Mouse (Mus musculus) heart, embryonic 12.5 days (tissue): ENCODE results near the gene Fbln2. TPM values are rescaled to one million over a fixed set of nuclear protein-coding genes. Genes with fewer than 3 reads are reported as not detected.
"Not testable (repeated sequence)": the region's sequence is repeated elsewhere in the genome, so short reads cannot be mapped to it uniquely, and the experiment has no call there.

Source experiments
- ATAC-seq: fragments of 200-750 bp; cut with Nextera tagmentation; 2 replicates; pipeline ENCODE4 v1.8.0; 2017; ENCODE audit warnings: moderate TSS enrichment, moderate library complexity; ENCODE audit not compliant: insufficient number of reproducible peaks, low FRiP score
- H3K27ac ChIP-seq: fragments of 300-500 bp; sonication (generic); 2 replicates; pipeline ENCODE4 v1.5.1; 2016; ENCODE audit warnings: mild to moderate bottlenecking, moderate library complexity; ENCODE audit not compliant: poor library complexity, severe bottlenecking
- H3K27me3 ChIP-seq: fragments of 300-500 bp; sonication (generic); replicated peaks from 2 replicates; pipeline ENCODE4 v1.6.1; 2016; ENCODE audit warnings: mild to moderate bottlenecking, moderate library complexity
- H3K36me3 ChIP-seq: fragments of 300-500 bp; sonication (generic); 2 replicates; pipeline ENCODE4 v1.6.1; 2016; ENCODE audit warnings: mild to moderate bottlenecking, moderate library complexity
- H3K4me1 ChIP-seq: fragments of 300-500 bp; sonication (generic); replicated peaks from 2 replicates; pipeline ENCODE4 v1.6.1; 2016; ENCODE audit warnings: mild to moderate bottlenecking
- H3K4me2 ChIP-seq: fragments of 300-500 bp; sonication (generic); 2 replicates; pipeline ENCODE4 v1.6.1; 2016; ENCODE audit warnings: mild to moderate bottlenecking, moderate library complexity
- H3K4me3 ChIP-seq: fragments of 300-500 bp; sonication (generic); 2 replicates; pipeline ENCODE4 v1.5.1; 2016; ENCODE audit warnings: mild to moderate bottlenecking
- H3K9ac ChIP-seq: fragments of 300-500 bp; sonication (generic); 2 replicates; pipeline ENCODE4 v1.6.1; 2016; ENCODE audit warnings: mild to moderate bottlenecking, moderate library complexity
- H3K9me3 ChIP-seq: fragments of 300-500 bp; sonication (generic); replicated peaks from 2 replicates; pipeline ENCODE4 v1.6.1; 2016; ENCODE audit warnings: mild to moderate bottlenecking, moderate library complexity
- WGBS: fragments of 180-500 bp; shearing (Covaris S2); methylation state at CpG from one replicate; pipeline ENCODE4 v1.1.7; 2016; 5-methylcytosine and 5-hydroxymethylcytosine counted together
- polyA plus RNA-seq: library from polyadenylated mRNA; unstranded; fragments of >200 nt; fragmentation: Nextera tagmentation; extraction: Ambion mirVana; gene quantifications from 2 replicates; pipeline ENCODE4 v1.2.1, GENCODE M21; 2016

Gene Fbln2
- 210 and 213 TPM in 2 replicates for polyA plus RNA-seq

- Histone ChIP-seq H3K4me2 (peak within 1 kb of the TSS; percentile 82), H3K9ac (peak within 1 kb of the TSS; percentile 78), H3K4me1 (peaks cover 79% of the 10 kb centered on the region), H3K4me3 (peak within 1 kb of the TSS; percentile 58), H3K27ac (peak within 1 kb of the TSS; percentile 92), H3K27me3 (peaks cover 19% of the 10 kb centered on the region)
- not testable (repeated sequence) for H3K9me3 ChIP-seq, H3K36me3 ChIP-seq, ATAC-seq
Observed at GRCm38 (mm10) chr6:91212155-91212554, at the start of gene Fbln2. Fbln2 (plus strand) TSS chr6:91212455.

GRCm38 (mm10) chr6:91163195-91163911 lies 48.9 kb upstream of the Fbln2 start:
- Histone ChIP-seq H3K4me2 (no peak overlapping the region), H3K36me3 (0 out of 2 replicates have a peak, but pooled peaks cover 6% of the 10 kb centered on the region), H3K9me3 (no peaks in the 10 kb centered on the region), H3K4me1 (peaks cover 41% of the 10 kb centered on the region), H3K4me3 (no peak overlapping the region), H3K27me3 (0 out of 2 replicates have a peak, but pooled peaks cover 23% of the 10 kb centered on the region), H3K9ac (no peak overlapping the region), H3K27ac (peak overlapping the region; percentile 41; the same call in 1 of the 2 replicates)
- peak; percentile 92 for ATAC-seq
- 40% methylated on average over 5 of the region's 5 CpGs for WGBS

GRCm38 (mm10) chr6:91164584-91164983 lies 47.7 kb upstream of the Fbln2 start:
- peaks cover 10% of the 10 kb centered on the region; the same call in 1 of the 2 replicates for H3K36me3 ChIP-seq
- H3K4me2 ChIP-seq: no peak overlapping the region
- 75% methylated on average over 2 of the region's 2 CpGs for WGBS
- no peak overlapping the region for H3K9ac ChIP-seq
- no peak overlapping the region for H3K4me3 ChIP-seq
- peaks cover 28% of the 10 kb centered on the region; the same call in 1 of the 2 replicates for H3K27me3 ChIP-seq
- H3K4me1 ChIP-seq: peaks cover 30% of the 10 kb centered on the region
- no peak for ATAC-seq
- H3K27ac ChIP-seq: no peak overlapping the region
- no peaks in the 10 kb centered on the region for H3K9me3 ChIP-seq

GRCm38 (mm10) chr6:91165210-91165609 lies 47.0 kb upstream of the Fbln2 start:
- H3K4me1 ChIP-seq: peaks cover 25% of the 10 kb centered on the region
- no peaks in the 10 kb centered on the region for H3K9me3 ChIP-seq
- no peak for ATAC-seq
- peaks cover 28% of the 10 kb centered on the region; the same call in 1 of the 2 replicates for H3K27me3 ChIP-seq
- WGBS: 38% methylated on average over 3 of the region's 3 CpGs
- H3K4me3 ChIP-seq: no peak overlapping the region
- no peak overlapping the region for H3K4me2 ChIP-seq
- H3K36me3 ChIP-seq: peaks cover 10% of the 10 kb centered on the region; the same call in 1 of the 2 replicates
- no peak overlapping the region for H3K9ac ChIP-seq
- no peak overlapping the region for H3K27ac ChIP-seq

- Histone ChIP-seq H3K4me2 (no peak overlapping the region), H3K4me3 (no peak overlapping the region), H3K4me1 (peaks cover 10% of the 10 kb centered on the region), H3K27ac (no peak overlapping the region), H3K9ac (no peak overlapping the region), H3K36me3 (peaks cover 10% of the 10 kb centered on the region; the same call in 1 of the 2 replicates), H3K9me3 (no peaks in the 10 kb centered on the region), H3K27me3 (peaks cover 19% of the 10 kb centered on the region; the same call in 1 of the 2 replicates)
- 40% methylated on average over 3 of the region's 3 CpGs for WGBS
- ATAC-seq: no peak
Observed at GRCm38 (mm10) chr6:91167828-91168227, 44.4 kb upstream of the Fbln2 start.

- Histone ChIP-seq H3K4me3 (no peak overlapping the region), H3K27me3 (peaks cover 19% of the 10 kb centered on the region; the same call in 1 of the 2 replicates), H3K4me1 (peaks cover 3% of the 10 kb centered on the region), H3K27ac (no peak overlapping the region), H3K9me3 (no peaks in the 10 kb centered on the region), H3K4me2 (no peak overlapping the region), H3K36me3 (peaks cover 10% of the 10 kb centered on the region; the same call in 1 of the 2 replicates), H3K9ac (no peak overlapping the region)
- WGBS: 91% methylated on average over 8 of the region's 8 CpGs
- no peak for ATAC-seq
Observed at GRCm38 (mm10) chr6:91169129-91169528, 43.1 kb upstream of the Fbln2 start.

GRCm38 (mm10) chr6:91171396-91171895 lies 40.8 kb upstream of the Fbln2 start:
- Histone ChIP-seq H3K4me2 (no peak overlapping the region), H3K4me1 (peaks cover 6% of the 10 kb centered on the region), H3K27ac (no peak overlapping the region), H3K9me3 (no peaks in the 10 kb centered on the region), H3K4me3 (no peak overlapping the region), H3K9ac (no peak overlapping the region), H3K36me3 (peaks cover 10% of the 10 kb centered on the region; the same call in 1 of the 2 replicates), H3K27me3 (peaks cover 14% of the 10 kb centered on the region; the same call in 1 of the 2 replicates)
- WGBS: 69% methylated on average over 3 of the region's 3 CpGs
- no peak for ATAC-seq

- ATAC-seq: no peak
- Histone ChIP-seq H3K27me3 (peaks cover 10% of the 10 kb centered on the region; the same call in 1 of the 2 replicates), H3K9ac (no peak overlapping the region), H3K4me3 (no peak overlapping the region), H3K36me3 (peaks cover 4% of the 10 kb centered on the region; the same call in 1 of the 2 replicates), H3K4me1 (peaks cover 6% of the 10 kb centered on the region), H3K4me2 (no peak overlapping the region), H3K9me3 (no peaks in the 10 kb centered on the region), H3K27ac (no peak overlapping the region)
- 67% methylated on average over 2 of the region's 2 CpGs for WGBS
Observed at GRCm38 (mm10) chr6:91172381-91172780, 39.9 kb upstream of the Fbln2 start.

GRCm38 (mm10) chr6:91173221-91173880 lies 38.9 kb upstream of the Fbln2 start:
- Histone ChIP-seq H3K9me3 (no peaks in the 10 kb centered on the region), H3K27me3 (peaks cover 5% of the 10 kb centered on the region; the same call in 1 of the 2 replicates), H3K4me3 (no peak overlapping the region), H3K27ac (no peak overlapping the region), H3K9ac (no peak overlapping the region), H3K4me2 (no peak overlapping the region), H3K4me1 (peaks cover 6% of the 10 kb centered on the region), H3K36me3 (peaks cover 4% of the 10 kb centered on the region; the same call in 1 of the 2 replicates)
- 33% methylated on average over 7 of the region's 7 CpGs for WGBS
- ATAC-seq: peak; percentile 51

- Histone ChIP-seq H3K27ac (no peak overlapping the region), H3K4me1 (peaks cover 6% of the 10 kb centered on the region), H3K9ac (no peak overlapping the region), H3K27me3 (peaks cover 4% of the 10 kb centered on the region; the same call in 1 of the 2 replicates), H3K9me3 (no peaks in the 10 kb centered on the region), H3K4me3 (no peak overlapping the region), H3K4me2 (no peak overlapping the region), H3K36me3 (peaks cover under 1% of the 10 kb centered on the region; the same call in 1 of the 2 replicates)
- WGBS: 68% methylated on average over 3 of the region's 3 CpGs
- peak; percentile 36; the same call in 1 of the 2 replicates for ATAC-seq
Observed at GRCm38 (mm10) chr6:91174211-91174610, 38.0 kb upstream of the Fbln2 start.

- Histone ChIP-seq H3K36me3 (no peaks in the 10 kb centered on the region), H3K4me2 (no peak overlapping the region), H3K27me3 (0 out of 2 replicates have a peak, but pooled peaks cover 16% of the 10 kb centered on the region), H3K9ac (no peak overlapping the region), H3K27ac (peak overlapping the region; percentile 38), H3K9me3 (no peaks in the 10 kb centered on the region), H3K4me3 (no peak overlapping the region), H3K4me1 (peaks cover 24% of the 10 kb centered on the region)
- no peak for ATAC-seq
- WGBS: 62% methylated on average over 9 of the region's 9 CpGs
Observed at GRCm38 (mm10) chr6:91180767-91181171, 31.5 kb upstream of the Fbln2 start.
